Mouse (Mus musculus) erythroblast, embryonic 14.5 days (primary cell): ENCODE measurements around the gene Notch4. TPM values are rescaled to one million over a fixed set of nuclear protein-coding genes. Genes with fewer than 3 reads are reported as not detected.
A peak's percentile ranks its signal among the peaks of the same experiment; 100 is the strongest.

Source experiments
- H3K27me3 ChIP-seq: 2 replicates; pipeline ENCODE4 v1.6.1; 2012; ENCODE audit warnings: inconsistent platforms; ENCODE audit not compliant: control insufficient read depth
- H3K36me3 ChIP-seq: 2 replicates; pipeline ENCODE4 v1.6.1; 2012; ENCODE audit warnings: mild to moderate bottlenecking, inconsistent platforms; ENCODE audit not compliant: control insufficient read depth
- H3K4me1 ChIP-seq: 2 replicates; pipeline ENCODE4 v1.6.1; 2012; ENCODE audit warnings: inconsistent platforms; ENCODE audit not compliant: control insufficient read depth
- H3K4me3 ChIP-seq: replicated peaks from 2 replicates; pipeline ENCODE3; 2012; ENCODE audit warnings: moderate library complexity, mild to moderate bottlenecking, inconsistent platforms
- H3K9me3 ChIP-seq: 2 replicates; pipeline ENCODE4 v1.6.1; 2012; ENCODE audit warnings: low read length, inconsistent platforms, mixed read lengths; ENCODE audit not compliant: control insufficient read depth
- GATA1 ChIP-seq: IDR thresholded peaks from 2 replicates; pipeline ENCODE4 v1.6.1; 2012; ENCODE audit warnings: low read length, inconsistent platforms, mixed read lengths
- TAL1 ChIP-seq: IDR thresholded peaks from 3 replicates; pipeline ENCODE4 v1.6.1; 2012; ENCODE audit warnings: low read length, inconsistent platforms, mixed read lengths
- polyA plus RNA-seq: library from polyadenylated mRNA; stranded (reverse); fragments of >175 nt; gene quantifications from 2 replicates; pipeline ENCODE4 v1.2.3, GENCODE M21; 2012

The Notch4 gene
- polyA plus RNA-seq, 1 experiment, result 0.17 TPM

DNA sequence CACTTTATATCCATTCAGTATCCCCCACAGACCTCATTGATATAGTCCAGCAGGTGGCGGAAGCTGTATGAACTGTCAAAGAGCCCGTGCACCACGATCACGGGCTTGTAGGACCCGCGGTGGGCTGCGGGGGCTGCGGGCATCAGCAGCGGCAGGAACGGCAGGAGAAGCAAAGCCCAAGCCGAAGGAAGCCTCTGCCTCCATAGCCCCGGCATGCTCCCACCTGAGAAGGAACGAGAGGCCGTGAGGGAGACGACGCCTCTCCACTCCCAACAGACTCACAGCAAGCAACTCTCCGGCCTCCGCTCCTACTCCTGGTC, 62.7 kb downstream of the Notch4 start:
- no peak for TF ChIP-seq GATA1
- TF ChIP-seq TAL1, result no peak
- peaks cover 10% of the 10 kb centered on the region for H3K36me3 ChIP-seq
- peaks cover 42% of the 10 kb centered on the region for H3K4me1 ChIP-seq
- peaks cover 54% of the 10 kb centered on the region for H3K27me3 ChIP-seq
- H3K4me3 ChIP-seq, result peak overlapping the region; percentile 72
- H3K9me3 ChIP-seq, result peaks cover 3% of the 10 kb centered on the region; the same call in 1 of the 2 replicates

DNA sequence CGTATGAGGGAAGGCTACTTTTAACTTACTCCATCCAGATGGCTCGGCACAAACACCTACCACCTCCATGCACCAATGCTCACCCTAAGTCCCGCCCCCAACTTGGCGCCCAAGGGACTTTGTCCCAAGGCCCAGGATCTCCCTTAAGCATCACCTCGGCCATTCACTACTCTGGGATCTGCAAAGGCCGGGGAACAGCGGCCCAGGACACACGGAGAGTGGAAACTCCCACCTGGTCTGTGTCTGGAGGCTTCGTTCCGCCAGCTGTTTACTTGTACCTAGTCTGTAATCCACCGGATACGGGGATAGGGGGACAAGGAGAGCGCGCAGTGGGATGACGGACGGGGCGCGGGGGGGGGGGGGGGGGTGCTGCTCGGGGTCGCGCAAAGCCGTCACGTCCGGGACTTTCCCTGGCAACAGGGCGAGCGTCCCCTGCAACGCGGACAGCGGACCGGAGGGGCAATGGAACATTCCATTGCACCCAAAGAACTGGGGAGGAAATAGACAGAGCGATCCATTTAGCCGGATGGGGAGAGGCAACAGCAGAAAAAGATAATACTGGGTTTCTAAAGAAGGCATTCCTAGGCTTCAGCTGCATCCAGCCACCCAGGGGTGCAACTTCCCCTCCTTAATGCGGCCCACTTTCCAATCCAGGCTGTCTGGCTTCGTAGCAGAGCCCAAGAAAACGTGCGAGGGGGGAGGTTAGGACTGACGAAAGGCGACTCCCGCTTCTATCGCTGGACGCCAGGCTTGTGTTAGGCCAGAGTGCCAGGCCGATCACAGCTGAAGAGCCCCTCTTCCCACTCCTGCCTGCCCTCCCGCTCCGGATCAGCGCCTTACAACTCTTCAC, 63.2 kb downstream of the Notch4 start:
- H3K36me3 ChIP-seq, result peaks cover 10% of the 10 kb centered on the region
- peaks cover 43% of the 10 kb centered on the region for H3K4me1 ChIP-seq
- peak overlapping the region; percentile 72 for H3K4me3 ChIP-seq
- peaks cover 60% of the 10 kb centered on the region for H3K27me3 ChIP-seq
- peaks cover 3% of the 10 kb centered on the region; the same call in 1 of the 2 replicates for H3K9me3 ChIP-seq
- TF ChIP-seq GATA1, result no peak
- no peak for TF ChIP-seq TAL1

DNA sequence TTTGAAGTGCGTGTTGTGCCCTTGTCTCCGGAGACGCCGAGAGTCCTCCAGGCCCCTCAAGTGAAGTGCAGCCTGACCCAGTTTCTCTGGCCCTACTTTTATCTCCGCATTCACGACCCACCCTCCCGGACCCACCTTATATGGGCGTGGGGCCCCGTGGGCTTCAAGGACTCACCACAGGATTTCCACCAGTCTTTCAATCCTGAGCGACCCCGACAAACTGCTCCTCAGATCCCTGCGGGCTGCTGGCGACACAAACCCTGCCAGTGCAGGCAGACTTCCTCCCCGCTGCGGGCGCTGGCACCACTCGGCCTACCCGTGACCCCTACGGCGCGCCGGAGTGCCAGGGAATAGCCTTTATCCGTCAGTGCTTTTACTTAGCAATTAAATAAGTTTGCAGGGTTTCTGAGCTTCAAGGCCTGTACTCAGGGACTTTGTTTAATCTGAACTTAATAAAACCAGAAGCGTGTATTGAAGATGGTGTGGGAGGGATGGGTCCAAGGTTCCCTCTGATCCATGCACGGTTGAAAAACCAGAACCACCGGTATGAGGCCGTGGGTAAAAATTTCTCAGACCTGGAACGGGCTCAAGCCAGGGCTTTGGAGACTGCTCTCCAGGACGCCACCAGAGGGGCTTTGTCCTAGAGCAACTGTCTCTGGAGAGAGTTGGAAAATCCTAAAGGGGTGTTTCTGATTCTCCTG, 64.0 kb downstream of the Notch4 start, which contains the start of gene Ppt2:
Gene Ppt2 (minus strand): TSS at position 568 of the 701 bp plus-strand sequence.
- Histone ChIP-seq H3K4me3 (peak within 1 kb of the TSS; percentile 72), H3K36me3 (peaks cover 4% of the 10 kb centered on the region), H3K27me3 (peaks cover 67% of the 10 kb centered on the region), H3K4me1 (peaks cover 38% of the 10 kb centered on the region), H3K9me3 (peaks cover 3% of the 10 kb centered on the region; the same call in 1 of the 2 replicates)
- TF ChIP-seq TAL1 (no peak), GATA1 (no peak)

DNA sequence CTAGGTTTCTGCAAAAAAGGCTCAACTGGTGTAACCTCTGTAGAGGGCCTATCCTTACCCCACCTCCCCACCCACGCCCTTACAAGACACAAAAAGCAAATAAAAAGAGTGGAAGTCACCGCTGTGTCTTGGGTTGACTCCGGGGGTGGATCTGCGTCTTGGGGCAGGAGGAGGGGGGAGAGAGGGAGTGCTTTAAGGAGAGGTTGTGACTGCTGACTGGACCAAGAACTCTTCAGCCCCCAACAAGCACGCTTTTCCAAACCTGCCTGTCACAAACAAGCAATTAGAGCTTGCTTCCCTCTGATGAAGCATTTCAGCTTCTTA, 64.5 kb downstream of the Notch4 start:
- H3K27me3 ChIP-seq, result peaks cover 72% of the 10 kb centered on the region
- peaks cover 3% of the 10 kb centered on the region; the same call in 1 of the 2 replicates for H3K9me3 ChIP-seq
- H3K4me3 ChIP-seq, result no peak overlapping the region
- TF ChIP-seq GATA1 (no peak), TAL1 (no peak)
- peaks cover 3% of the 10 kb centered on the region for H3K36me3 ChIP-seq
- peaks cover 37% of the 10 kb centered on the region for H3K4me1 ChIP-seq

DNA sequence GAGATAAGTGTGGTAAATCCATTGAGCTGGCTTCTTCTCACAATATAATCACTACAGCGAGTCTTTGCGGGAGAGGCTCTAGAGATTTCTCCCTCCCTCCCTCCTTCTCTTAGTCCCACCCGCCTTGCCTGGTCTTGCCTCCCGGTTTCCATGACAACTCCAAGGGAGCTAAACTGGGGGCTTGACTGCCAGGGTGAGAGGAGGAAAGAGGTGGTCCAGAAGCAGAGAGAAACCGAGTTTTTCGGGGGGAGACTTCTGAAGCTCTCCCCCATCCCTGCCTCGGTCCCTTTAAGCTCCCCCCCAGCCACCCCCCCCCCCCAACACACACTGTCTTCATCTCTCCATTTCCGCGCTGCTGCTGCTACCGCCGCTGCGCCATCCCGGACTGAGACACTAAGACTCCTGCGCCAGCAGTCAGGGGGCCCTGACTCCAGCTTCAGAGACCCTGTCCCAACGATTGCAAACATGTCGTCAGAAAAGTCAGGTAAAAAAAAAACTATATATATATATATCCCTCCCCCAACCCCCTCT, 65.2 kb downstream of the Notch4 start, which contains the start of gene Prrt1:
Gene Prrt1 (plus strand): TSS at position 313 of the 531 bp plus-strand sequence.
- peaks cover 37% of the 10 kb centered on the region for H3K4me1 ChIP-seq
- H3K4me3 ChIP-seq, result no peak within 1 kb of the TSS
- H3K27me3 ChIP-seq, result peaks cover 77% of the 10 kb centered on the region

DNA sequence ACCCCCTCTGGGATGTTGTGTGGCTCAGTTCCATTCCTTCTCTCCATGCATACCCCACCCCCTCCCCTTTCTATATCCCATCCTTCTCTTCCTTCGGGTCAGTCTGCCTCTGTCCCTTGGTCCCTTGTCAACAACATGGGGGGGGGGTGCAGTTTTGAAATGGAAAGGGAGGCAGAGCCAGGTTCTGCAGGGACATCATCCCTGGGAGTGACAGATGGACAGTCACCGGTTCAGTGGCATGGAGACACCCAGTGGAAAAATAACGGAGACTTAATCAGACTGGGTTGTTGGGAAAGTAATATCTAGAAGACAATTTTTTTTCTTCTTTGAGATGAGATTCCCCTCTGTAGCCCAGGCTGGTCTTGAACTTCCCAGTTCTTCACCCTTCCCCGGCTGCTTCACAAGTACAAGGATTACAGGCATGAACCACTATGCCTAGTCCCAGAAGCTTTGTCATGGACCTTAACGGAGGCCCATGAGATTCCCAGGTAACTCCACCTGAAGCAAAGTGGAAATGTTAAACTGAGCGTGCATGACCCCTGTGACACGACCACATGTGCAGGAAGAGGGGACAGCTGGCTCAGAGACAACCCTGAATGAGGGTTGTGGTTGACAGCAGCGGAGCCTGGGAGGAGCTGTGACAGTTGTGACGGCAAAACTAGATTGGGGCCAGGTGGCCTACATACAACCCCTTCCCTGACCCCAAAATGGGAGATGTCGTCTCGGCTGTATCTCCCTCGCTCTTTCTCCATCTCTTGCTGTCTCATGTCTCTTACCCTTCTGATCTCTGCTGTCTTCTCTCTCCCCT, 65.9 kb downstream of the Notch4 start:
- peaks cover 77% of the 10 kb centered on the region for H3K27me3 ChIP-seq
- TF ChIP-seq TAL1 (no peak), GATA1 (no peak)
- H3K36me3 ChIP-seq, result peaks cover 3% of the 10 kb centered on the region
- H3K4me1 ChIP-seq, result peaks cover 37% of the 10 kb centered on the region
- H3K4me3 ChIP-seq, result no peak overlapping the region
- peaks cover 3% of the 10 kb centered on the region; the same call in 1 of the 2 replicates for H3K9me3 ChIP-seq

More for the DNA sequence above, 65.2 kb downstream of the Notch4 start, which contains the start of gene Prrt1:
- Histone ChIP-seq H3K36me3 (peaks cover 3% of the 10 kb centered on the region), H3K9me3 (peaks cover 3% of the 10 kb centered on the region; the same call in 1 of the 2 replicates)
- TF ChIP-seq TAL1 (no peak), GATA1 (no peak)

DNA sequence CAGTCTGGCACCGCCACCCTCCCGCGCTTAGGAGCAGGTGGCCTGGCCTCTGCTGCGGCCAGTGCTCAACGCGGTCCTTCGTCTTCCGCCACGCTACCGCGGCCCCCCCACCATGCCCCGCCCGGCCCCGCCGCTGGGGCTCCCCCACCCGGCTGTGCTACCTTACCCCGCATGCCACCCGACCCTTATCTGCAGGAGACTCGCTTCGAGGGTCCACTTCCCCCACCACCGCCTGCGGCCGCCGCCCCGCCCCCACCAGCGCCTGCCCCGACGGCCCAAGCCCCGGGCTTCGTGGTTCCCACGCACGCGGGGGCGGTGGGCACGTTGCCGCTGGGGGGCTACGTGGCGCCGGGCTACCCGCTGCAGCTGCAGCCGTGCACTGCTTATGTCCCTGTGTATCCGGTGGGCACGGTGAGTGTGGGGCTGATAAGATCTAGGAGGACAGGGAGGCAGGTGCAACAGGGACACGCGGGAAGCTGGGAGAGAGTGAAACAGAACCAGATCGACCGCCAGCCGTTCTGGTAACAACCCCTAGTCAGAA, 66.8 kb downstream of the Notch4 start:
- peaks cover 3% of the 10 kb centered on the region; the same call in 1 of the 2 replicates for H3K9me3 ChIP-seq
- no peaks in the 10 kb centered on the region for H3K36me3 ChIP-seq
- no peak overlapping the region for H3K4me3 ChIP-seq
- H3K27me3 ChIP-seq, result peaks cover 81% of the 10 kb centered on the region
- peaks cover 35% of the 10 kb centered on the region for H3K4me1 ChIP-seq
- no peak for TF ChIP-seq GATA1
- no peak for TF ChIP-seq TAL1

DNA sequence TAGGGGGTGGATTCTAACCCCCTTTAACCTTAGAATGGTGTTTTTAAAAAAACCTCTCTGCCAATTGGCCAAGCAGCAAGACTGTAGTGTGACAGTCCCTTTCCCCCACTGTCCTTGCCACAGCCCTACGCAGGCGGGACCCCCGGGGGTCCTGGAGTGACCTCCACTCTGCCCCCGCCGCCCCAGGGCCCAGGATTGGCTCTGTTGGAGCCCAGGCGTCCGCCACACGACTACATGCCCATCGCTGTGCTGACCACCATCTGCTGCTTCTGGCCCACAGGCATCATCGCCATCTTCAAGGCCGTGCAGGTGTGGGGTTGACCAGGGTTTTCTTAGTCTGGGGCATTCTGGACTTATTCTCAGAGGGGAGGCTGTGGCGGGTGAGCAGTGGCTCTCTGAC, 67.6 kb downstream of the Notch4 start:
- H3K9me3 ChIP-seq, result peaks cover 3% of the 10 kb centered on the region; the same call in 1 of the 2 replicates
- H3K4me3 ChIP-seq, result no peak overlapping the region
- peaks cover 79% of the 10 kb centered on the region for H3K27me3 ChIP-seq
- peaks cover 26% of the 10 kb centered on the region for H3K4me1 ChIP-seq
- TF ChIP-seq GATA1, result no peak
- no peak for TF ChIP-seq TAL1
- H3K36me3 ChIP-seq, result no peaks in the 10 kb centered on the region
